Mouse (Mus musculus): ENCODE results near the gene Lrp1. TPM values are rescaled to one million over a fixed set of nuclear protein-coding genes. Genes with fewer than 3 reads are reported as not detected.

The Lrp1 gene
- polyA plus RNA-seq, 1 experiment from 2014 or later, result 67.1 TPM

DNA sequence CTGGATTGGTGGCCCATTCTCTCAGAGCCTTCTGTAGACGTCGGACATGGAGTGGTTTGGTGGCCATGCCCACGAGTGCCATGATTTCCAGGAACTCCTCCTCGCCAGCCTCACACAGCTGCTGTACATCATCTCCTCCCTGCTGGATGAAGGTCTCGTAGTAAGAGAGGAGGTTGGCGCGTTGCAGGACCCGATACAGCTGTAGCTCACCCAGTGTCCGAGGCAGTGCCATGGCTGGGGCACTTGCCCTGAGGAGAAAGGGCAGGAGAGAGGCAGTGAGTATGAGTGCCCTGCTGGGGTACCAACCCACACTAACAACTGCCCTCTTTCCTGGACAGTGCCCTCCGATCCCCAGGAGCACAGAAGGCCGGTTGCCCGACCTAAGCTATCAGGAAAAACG, 43.9 kb upstream of the Lrp1 start:
- peaks cover 77% of the 10 kb centered on the region for H3K27me3 ChIP-seq (ENCODE audit: control insufficient read depth, insufficient read depth, low read length)
- no peak overlapping the region for H3K4me3 ChIP-seq (ENCODE audit: low read depth, low read length)
- no peak overlapping the region for H3K9ac ChIP-seq (ENCODE audit: low read depth, low read length)
- peaks cover 12% of the 10 kb centered on the region for H3K4me1 ChIP-seq (replicated peaks; ENCODE audit: control insufficient read depth, insufficient read depth, low read length)
- H3K9me3 ChIP-seq (ENCODE audit: control insufficient read depth, low read length), result no peaks in the 10 kb centered on the region
- peak overlapping the region; percentile 96; the same call in 1 of the 2 replicates for H3K4me2 ChIP-seq (replicated peaks; ENCODE audit: low read depth, low read length)
- no peak overlapping the region for H3K27ac ChIP-seq (ENCODE audit: low read depth, low read length)
- WGBS, result 17% methylated on average over 13 of the region's 13 CpGs
- DNase-seq (ENCODE audit: low spot score) (no peak), ATAC-seq (ENCODE audit: low FRiP score) (no peak)
- no peaks in the 10 kb centered on the region for H3K36me3 ChIP-seq (ENCODE audit: control insufficient read depth, insufficient read depth, low read length)

DNA sequence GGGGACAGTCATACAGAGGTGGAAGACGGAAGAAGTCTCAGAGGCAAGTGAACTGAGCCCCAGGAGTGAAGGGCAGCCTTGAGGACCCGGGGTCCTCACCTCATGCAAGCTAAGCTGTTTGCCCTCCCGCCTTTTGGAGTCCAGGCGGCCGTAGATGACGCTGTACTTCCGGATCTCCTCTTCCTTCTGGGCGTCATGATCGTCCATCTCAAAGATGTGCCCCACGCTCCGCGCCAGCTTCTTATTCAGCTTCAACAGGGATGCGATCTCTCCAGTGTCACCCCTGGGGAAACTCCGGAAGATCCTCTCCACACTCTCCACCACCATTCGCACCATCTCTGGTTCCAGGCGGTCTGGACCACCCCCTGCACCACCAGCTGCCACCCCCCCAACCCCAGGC, 43.2 kb upstream of the Lrp1 start:
- Histone ChIP-seq H3K4me3 (ENCODE audit: low read depth, low read length) (no peak overlapping the region), H3K4me2 (replicated peaks; ENCODE audit: low read depth, low read length) (no peak overlapping the region)

DNA sequence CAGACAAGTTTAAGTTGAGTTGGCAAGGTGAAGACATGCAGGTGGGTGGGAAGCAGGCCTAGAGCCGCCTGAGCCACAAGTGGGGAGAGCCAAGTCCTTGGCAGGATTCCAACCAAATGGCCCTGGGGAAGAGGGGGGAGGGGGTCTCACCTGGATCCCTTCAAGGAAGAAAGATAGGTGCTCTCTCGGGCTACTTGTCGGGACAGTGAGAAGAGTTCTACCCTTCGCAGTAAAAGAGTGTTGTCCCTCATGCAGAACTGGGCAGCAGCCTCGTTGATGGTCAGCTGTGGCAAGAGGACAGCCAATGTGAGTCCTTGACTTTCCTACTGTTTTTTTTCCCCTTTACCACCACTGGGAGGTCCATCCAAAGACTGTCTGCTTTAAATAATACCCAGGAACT, 42.6 kb upstream of the Lrp1 start:
- H3K4me1 ChIP-seq (replicated peaks; ENCODE audit: control insufficient read depth, insufficient read depth, low read length), result peaks cover 12% of the 10 kb centered on the region

More for the DNA sequence above, 43.2 kb upstream of the Lrp1 start:
- Histone ChIP-seq H3K4me1 (replicated peaks; ENCODE audit: control insufficient read depth, insufficient read depth, low read length) (peaks cover 12% of the 10 kb centered on the region), H3K27ac (ENCODE audit: low read depth, low read length) (no peak overlapping the region), H3K9ac (ENCODE audit: low read depth, low read length) (no peak overlapping the region), H3K36me3 (ENCODE audit: control insufficient read depth, insufficient read depth, low read length) (no peaks in the 10 kb centered on the region), H3K27me3 (ENCODE audit: control insufficient read depth, insufficient read depth, low read length) (peaks cover 77% of the 10 kb centered on the region), H3K9me3 (ENCODE audit: control insufficient read depth, low read length) (no peaks in the 10 kb centered on the region)
- peak; percentile 27 for DNase-seq (ENCODE audit: low spot score)
- no peak for ATAC-seq (ENCODE audit: low FRiP score)
- 9% methylated on average over 16 of the region's 16 CpGs for WGBS

DNA sequence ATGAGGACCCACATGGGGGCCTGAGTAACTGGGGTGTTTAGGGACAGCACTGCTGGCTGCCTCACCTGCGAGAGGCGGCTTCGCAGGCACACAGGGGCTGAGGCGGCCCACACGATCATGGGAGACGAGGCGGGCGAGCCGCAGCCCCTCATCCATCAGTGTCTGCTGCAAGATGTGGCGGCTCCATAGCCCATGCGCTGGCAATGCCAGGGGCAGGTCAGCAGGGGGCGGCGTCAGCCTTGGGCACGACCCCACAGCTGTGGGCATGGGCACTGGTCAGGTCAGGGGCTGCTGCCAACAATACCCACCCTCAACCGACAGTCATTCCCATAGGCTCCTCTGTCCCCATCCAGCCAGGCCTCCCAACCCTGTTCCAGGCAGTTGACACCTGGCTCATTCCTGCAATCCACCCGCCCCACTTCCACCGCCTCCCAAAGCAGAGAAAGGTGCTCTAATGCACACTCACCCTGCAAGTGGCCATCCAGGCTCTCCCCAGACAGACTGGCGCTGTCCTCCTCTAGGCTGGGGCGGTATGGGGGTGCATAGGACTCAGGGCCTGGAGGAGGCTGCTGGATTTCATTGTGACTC, 41.8 kb upstream of the Lrp1 start:
- no peak overlapping the region for H3K9ac ChIP-seq (ENCODE audit: low read depth, low read length)
- H3K36me3 ChIP-seq (ENCODE audit: control insufficient read depth, insufficient read depth, low read length), result no peaks in the 10 kb centered on the region
- H3K4me3 ChIP-seq (ENCODE audit: low read depth, low read length), result no peak overlapping the region
- no peaks in the 10 kb centered on the region for H3K9me3 ChIP-seq (ENCODE audit: control insufficient read depth, low read length)
- WGBS, result 11% methylated on average over 19 of the region's 19 CpGs
- peak; percentile 20 for ATAC-seq (ENCODE audit: low FRiP score)
- H3K4me2 ChIP-seq (replicated peaks; ENCODE audit: low read depth, low read length), result peak overlapping the region; percentile 29
- peak; percentile 58 for DNase-seq (ENCODE audit: low spot score)
- peaks cover 7% of the 10 kb centered on the region for H3K4me1 ChIP-seq (replicated peaks; ENCODE audit: control insufficient read depth, insufficient read depth, low read length)
- H3K27ac ChIP-seq (ENCODE audit: low read depth, low read length), result no peak overlapping the region
- peaks cover 72% of the 10 kb centered on the region for H3K27me3 ChIP-seq (ENCODE audit: control insufficient read depth, insufficient read depth, low read length)

More for the DNA sequence above, 42.6 kb upstream of the Lrp1 start:
- ATAC-seq (ENCODE audit: low FRiP score), result no peak
- DNase-seq (ENCODE audit: low spot score), result no peak
- H3K36me3 ChIP-seq (ENCODE audit: control insufficient read depth, insufficient read depth, low read length), result no peaks in the 10 kb centered on the region
- H3K9me3 ChIP-seq (ENCODE audit: control insufficient read depth, low read length), result no peaks in the 10 kb centered on the region
- 23% methylated on average over 5 of the region's 5 CpGs for WGBS
- H3K27me3 ChIP-seq (ENCODE audit: control insufficient read depth, insufficient read depth, low read length), result peaks cover 77% of the 10 kb centered on the region
- H3K4me3 ChIP-seq (ENCODE audit: low read depth, low read length), result no peak overlapping the region
- no peak overlapping the region for H3K27ac ChIP-seq (ENCODE audit: low read depth, low read length)
- H3K4me2 ChIP-seq (replicated peaks; ENCODE audit: low read depth, low read length), result no peak overlapping the region
- no peak overlapping the region for H3K9ac ChIP-seq (ENCODE audit: low read depth, low read length)

DNA sequence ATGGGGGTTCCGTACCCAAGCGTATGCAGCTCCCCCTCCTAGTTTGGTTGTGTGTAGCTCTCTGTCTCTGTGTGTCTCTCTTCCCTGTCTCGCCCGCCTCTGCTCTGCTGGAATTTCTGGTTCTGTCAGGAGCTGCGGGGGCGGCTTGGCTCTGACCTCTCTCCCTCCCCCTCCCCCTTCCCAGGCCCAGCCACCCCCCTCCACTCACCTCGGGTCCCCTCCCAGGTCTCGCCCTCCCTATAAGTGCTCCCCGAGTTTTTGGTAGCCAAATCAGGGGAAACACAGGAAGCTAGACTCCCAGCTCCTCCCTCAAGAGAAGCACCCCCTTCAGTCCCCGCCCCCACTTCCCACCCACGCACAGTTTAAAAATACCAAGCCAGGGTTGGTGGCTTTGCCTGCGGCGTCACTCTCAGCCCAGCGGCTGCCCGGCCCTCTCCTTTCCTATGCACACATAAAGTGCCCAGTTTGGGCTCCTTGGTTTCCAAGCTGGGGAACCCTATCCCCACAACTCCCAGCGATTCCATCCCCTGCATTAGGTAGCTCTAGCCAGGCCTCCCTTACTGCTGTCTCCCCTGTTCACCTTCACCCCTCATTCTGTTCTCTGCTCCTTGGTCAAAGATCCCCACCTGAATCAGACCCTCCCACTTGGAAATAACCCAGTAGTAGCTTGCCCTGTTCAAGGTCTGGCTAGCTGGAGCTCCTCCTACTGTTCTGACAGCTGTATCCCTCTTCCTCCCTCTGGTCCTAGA, 41.1 kb upstream of the Lrp1 start:
- Histone ChIP-seq H3K4me3 (ENCODE audit: low read depth, low read length) (no peak overlapping the region), H3K9ac (ENCODE audit: low read depth, low read length) (peak overlapping the region; percentile 11; the same call in 1 of the 2 replicates), H3K27ac (ENCODE audit: low read depth, low read length) (no peak overlapping the region), H3K9me3 (ENCODE audit: control insufficient read depth, low read length) (no peaks in the 10 kb centered on the region), H3K36me3 (ENCODE audit: control insufficient read depth, insufficient read depth, low read length) (no peaks in the 10 kb centered on the region), H3K27me3 (ENCODE audit: control insufficient read depth, insufficient read depth, low read length) (peaks cover 66% of the 10 kb centered on the region), H3K4me1 (replicated peaks; ENCODE audit: control insufficient read depth, insufficient read depth, low read length) (peaks cover 6% of the 10 kb centered on the region), H3K4me2 (replicated peaks; ENCODE audit: low read depth, low read length) (peak overlapping the region; percentile 29)
- WGBS, result 4% methylated on average over 15 of the region's 16 CpGs
- ATAC-seq (ENCODE audit: low FRiP score), result peak; percentile 6; the same call in 1 of the 2 replicates
- peak; percentile 36 for DNase-seq (ENCODE audit: low spot score)

DNA sequence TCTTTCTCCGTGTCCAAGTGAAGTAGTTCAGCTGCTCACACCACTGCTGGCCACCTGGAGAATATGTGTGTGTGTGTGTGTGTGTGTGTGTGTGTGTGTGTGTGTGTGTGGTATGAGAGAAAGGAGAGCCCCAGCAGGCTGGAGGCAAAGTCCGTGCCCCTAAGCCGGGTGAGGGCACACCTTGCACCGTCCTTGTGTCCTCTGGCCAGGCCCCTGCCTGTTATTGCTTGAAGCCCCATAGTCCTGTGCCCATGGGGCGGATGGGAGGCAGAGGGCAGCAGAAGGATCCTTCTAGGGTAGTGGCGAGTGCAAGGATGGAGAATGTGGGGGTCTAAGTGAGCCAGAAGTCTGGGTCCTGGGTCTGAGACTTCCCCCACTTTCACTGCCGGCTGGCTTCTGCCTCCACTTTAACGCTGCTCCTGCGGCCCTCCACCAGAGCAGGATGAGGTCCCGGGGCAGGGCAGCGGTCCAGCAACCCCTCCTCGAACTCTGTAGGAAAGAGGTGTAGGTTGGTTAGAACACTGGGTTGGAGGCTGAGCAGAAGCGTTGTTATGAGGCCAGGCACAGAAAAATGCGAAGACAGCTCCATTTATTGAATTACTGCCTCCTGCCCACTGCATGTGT, 40.5 kb upstream of the Lrp1 start:
- H3K4me1 ChIP-seq (replicated peaks; ENCODE audit: control insufficient read depth, insufficient read depth, low read length), result peaks cover 6% of the 10 kb centered on the region
- peaks cover 59% of the 10 kb centered on the region for H3K27me3 ChIP-seq (ENCODE audit: control insufficient read depth, insufficient read depth, low read length)
- ATAC-seq (ENCODE audit: low FRiP score) (no peak), DNase-seq (ENCODE audit: low spot score) (no peak)
- peak overlapping the region; percentile 11; the same call in 1 of the 2 replicates for H3K9ac ChIP-seq (ENCODE audit: low read depth, low read length)
- H3K4me3 ChIP-seq (ENCODE audit: low read depth, low read length), result no peak overlapping the region
- H3K36me3 ChIP-seq (ENCODE audit: control insufficient read depth, insufficient read depth, low read length), result no peaks in the 10 kb centered on the region
- WGBS, result 16% methylated on average over 13 of the region's 14 CpGs
- H3K4me2 ChIP-seq (replicated peaks; ENCODE audit: low read depth, low read length), result no peak overlapping the region
- no peak overlapping the region for H3K27ac ChIP-seq (ENCODE audit: low read depth, low read length)
- no peaks in the 10 kb centered on the region for H3K9me3 ChIP-seq (ENCODE audit: control insufficient read depth, low read length)

DNA sequence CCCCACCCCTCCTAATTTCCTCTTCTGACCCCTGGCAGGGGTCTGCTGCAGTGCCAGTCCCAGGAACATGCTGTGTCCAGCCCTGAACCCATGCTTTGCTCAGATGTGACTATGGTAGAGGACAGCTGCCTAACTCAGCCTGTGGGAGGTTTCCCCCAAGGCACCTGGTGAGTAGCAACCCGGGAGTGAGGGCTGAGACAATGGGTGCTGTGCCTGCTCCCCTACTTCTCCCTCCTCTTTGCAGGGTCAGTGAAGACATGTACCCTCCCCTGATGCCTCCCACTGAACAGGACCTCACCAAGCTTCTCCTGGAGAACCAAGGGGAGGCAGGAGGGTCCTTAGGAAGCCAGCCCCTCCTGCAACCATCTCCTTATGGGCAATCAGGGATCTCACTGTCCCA, 38.6 kb upstream of the Lrp1 start:
- Histone ChIP-seq H3K4me3 (ENCODE audit: low read depth, low read length) (no peak overlapping the region), H3K9me3 (ENCODE audit: control insufficient read depth, low read length) (no peaks in the 10 kb centered on the region), H3K27ac (ENCODE audit: low read depth, low read length) (no peak overlapping the region), H3K4me2 (replicated peaks; ENCODE audit: low read depth, low read length) (no peak overlapping the region), H3K4me1 (replicated peaks; ENCODE audit: control insufficient read depth, insufficient read depth, low read length) (no peaks in the 10 kb centered on the region; the same call in 1 of the 2 replicates), H3K36me3 (ENCODE audit: control insufficient read depth, insufficient read depth, low read length) (no peaks in the 10 kb centered on the region), H3K9ac (ENCODE audit: low read depth, low read length) (no peak overlapping the region), H3K27me3 (ENCODE audit: control insufficient read depth, insufficient read depth, low read length) (peaks cover 42% of the 10 kb centered on the region)
- ATAC-seq (ENCODE audit: low FRiP score), result no peak
- WGBS, result 48% methylated on average over 1 of the region's 1 CpGs
- DNase-seq (ENCODE audit: low spot score), result no peak

DNA sequence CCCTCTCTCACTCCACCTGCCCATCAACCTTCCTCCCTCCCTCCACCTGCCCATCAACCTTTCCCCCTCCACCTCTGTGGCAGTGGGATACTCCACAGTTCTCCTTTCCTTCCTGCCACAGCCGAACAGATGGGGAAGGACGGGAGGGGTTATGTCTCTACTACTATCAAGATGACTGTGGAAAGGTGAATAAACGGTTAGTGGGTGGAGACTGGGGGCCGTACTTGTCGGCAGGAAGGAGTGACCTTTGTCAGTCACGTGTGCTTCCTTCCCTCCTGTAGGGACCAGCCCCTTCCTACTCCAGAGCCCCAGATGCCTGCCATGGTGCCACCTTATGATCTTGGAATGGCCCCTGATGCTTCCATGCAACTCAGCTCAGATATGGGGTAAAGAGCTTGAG, 37.1 kb upstream of the Lrp1 start:
- H3K9ac ChIP-seq (ENCODE audit: low read depth, low read length), result no peak overlapping the region
- 28% methylated on average over 6 of the region's 6 CpGs for WGBS
- H3K27ac ChIP-seq (ENCODE audit: low read depth, low read length), result no peak overlapping the region
- H3K36me3 ChIP-seq (ENCODE audit: control insufficient read depth, insufficient read depth, low read length), result no peaks in the 10 kb centered on the region
- no peak overlapping the region for H3K4me3 ChIP-seq (ENCODE audit: low read depth, low read length)
- ATAC-seq (ENCODE audit: low FRiP score) (no peak), DNase-seq (ENCODE audit: low spot score) (no peak)
- no peaks in the 10 kb centered on the region for H3K9me3 ChIP-seq (ENCODE audit: control insufficient read depth, low read length)
- peaks cover 27% of the 10 kb centered on the region for H3K27me3 ChIP-seq (ENCODE audit: control insufficient read depth, insufficient read depth, low read length)
- no peak overlapping the region for H3K4me2 ChIP-seq (replicated peaks; ENCODE audit: low read depth, low read length)
- H3K4me1 ChIP-seq (replicated peaks; ENCODE audit: control insufficient read depth, insufficient read depth, low read length), result no peaks in the 10 kb centered on the region
